Mouse (Mus musculus) left cerebral cortex, postnatal 36 days (tissue): ENCODE measurements at regions not wholly inside any gene's neighbourhood (a gene's known extent, or its start where the extent isn't known, plus 50 kb on each side); places are given as distances from the start of the nearest gene placed in this dataset.
"Not testable (repeated sequence)": the region's sequence is repeated elsewhere in the genome, so short reads cannot be mapped to it uniquely, and the experiment has no call there.

Experiments
- DNase-seq, 2 experiments: peaks; one replicate each; pipeline ENCODE4 v3.0.0; 2021 to 2022; ENCODE audit warnings: low spot score in 2 of 2, mixed read lengths in 1 of 2
- intact Hi-C: fragments of 180-260 bp; cut with DNase I; formaldehyde crosslinking; loops from one replicate; pipeline ENCODE4 v1.15.1; 2025

DNA sequence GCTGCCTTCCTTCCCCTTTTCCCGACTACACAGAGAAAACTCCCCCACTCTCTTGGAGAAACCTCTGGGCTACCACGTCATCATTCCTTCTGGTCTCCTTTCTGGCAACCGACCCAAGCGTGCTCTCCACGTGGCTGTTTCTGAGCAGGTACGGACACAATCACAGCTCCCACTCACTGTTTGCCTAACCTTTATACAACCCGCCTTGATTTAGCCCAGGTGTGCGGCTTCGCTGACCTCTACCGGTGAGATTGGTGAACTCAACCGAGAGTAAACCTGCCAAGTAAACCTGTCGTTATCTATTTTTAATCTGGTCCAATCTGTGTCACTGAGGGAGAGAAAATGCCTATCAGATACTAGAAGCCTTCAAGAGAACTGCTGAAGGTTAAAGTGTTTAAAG lies 142.7 kb upstream of the Gnai1 start:
- DNase-seq = no peak
- intact Hi-C loops = no loop called here

DNA sequence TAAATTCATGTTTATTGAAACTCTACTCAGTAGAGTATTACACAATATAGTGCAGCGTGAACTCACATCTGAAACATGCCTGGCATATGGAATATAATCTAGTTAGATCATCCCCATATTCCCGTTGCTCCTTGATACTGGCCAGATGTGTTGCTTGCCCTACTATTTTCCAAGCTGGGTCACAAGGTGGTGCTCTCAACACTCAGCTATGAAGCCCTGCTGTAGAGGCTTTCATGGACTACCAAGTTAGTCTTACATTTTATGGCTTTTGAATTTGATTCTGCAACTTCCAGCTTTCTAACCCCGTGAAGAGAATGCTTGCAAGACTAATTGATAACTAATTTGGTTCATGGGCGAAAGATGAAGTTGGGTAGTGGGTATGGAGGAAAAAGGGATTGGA lies 134.2 kb upstream of the Gnai1 start:
- no peak for DNase-seq
- intact Hi-C loops = no loop called here

DNA sequence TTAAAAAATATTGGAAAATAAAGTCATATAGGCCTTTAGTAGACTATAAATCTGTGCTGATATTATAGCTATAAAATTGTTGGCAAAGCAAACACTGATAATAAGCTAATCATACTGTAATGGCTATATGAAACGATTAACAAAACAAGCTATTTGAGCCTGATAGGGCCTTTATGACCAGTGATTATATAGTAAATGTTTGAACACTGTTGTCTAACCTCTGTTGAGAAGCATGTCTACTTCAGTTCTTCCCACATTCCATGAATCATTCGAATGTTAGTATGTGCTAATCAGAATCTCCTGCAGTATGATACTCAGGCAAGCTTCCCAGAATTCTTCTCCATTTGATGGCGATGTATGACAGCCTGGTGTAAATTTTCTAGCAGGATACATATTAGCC lies 129.6 kb upstream of the Gnai1 start:
- intact Hi-C loops = no loop called here
- no peak for DNase-seq

DNA sequence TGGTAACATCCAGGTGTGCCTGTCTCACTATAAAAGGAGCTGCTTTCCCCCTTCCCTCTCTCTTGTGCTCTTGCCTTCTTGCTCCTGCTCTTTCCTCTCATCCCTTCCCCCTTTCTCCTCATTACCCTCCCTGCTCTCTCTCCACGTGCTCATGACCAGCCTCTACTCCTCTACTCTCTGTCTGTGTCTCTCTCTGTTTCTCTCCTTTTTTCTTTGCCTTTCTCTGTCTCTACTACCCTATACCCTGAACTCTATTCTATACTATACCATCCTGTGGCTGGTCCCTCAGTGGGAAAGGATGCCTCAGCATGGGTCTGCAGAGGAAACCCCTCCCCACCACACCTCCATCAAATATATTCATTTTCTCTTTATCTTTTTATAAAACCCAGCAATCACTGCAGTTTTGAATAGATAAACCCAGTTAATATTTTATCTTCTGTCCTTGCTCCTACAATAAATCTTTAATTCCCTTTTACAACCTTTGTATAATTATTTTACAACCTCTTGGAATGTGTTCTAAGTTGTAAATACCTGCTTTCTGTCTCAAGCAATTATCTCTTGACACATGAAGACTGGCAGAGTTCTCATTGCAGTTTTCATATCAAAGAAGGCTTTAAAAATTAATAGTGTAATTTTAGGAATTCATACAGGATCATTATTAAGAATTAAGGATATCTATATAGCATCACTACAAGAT lies 127.1 kb upstream of the Gnai1 start:
- intact Hi-C loops = no loop called here
- no peak for DNase-seq

DNA sequence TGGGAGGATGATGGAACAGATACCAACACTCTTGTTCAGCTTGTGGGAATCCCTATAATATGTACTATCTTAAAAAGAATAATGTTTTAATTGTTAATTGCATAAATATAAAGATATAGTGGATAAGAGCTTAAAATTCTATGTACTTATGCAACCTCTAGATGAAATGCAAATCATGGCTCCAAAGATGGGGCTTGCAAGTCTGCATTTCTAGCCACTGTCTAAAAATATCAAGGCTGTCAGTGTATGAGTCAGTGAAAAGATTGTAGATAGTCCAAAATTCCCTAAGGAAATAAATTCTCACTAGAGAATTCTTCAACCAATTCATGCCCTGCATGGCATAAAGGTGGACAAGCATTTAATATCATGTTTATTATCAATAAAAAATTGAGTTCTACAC lies 124.2 kb upstream of the Gnai1 start:
- DNase-seq = no peak
- intact Hi-C loops = no loop called here

DNA sequence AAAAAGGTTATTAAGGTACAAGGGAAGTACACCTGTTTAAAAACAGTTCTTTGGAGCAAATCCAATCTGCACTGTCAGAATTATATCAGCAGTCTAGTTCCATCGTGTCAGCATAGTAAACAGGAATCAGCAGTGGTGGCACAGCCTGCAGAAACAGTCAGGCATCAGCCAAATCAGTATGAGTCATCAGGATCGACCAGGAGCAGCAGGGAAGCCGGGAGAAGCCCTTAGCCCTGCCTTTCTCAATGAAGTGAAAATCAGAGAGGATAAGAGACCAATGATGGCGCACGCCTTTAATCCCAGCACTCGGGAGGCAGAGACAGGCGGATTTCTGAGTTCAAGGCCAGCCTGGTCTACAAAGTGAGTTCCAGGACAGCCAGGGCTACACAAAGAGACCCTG lies 118.3 kb upstream of the Gnai1 start:
- no peak for DNase-seq
- intact Hi-C loops = no loop called here

DNA sequence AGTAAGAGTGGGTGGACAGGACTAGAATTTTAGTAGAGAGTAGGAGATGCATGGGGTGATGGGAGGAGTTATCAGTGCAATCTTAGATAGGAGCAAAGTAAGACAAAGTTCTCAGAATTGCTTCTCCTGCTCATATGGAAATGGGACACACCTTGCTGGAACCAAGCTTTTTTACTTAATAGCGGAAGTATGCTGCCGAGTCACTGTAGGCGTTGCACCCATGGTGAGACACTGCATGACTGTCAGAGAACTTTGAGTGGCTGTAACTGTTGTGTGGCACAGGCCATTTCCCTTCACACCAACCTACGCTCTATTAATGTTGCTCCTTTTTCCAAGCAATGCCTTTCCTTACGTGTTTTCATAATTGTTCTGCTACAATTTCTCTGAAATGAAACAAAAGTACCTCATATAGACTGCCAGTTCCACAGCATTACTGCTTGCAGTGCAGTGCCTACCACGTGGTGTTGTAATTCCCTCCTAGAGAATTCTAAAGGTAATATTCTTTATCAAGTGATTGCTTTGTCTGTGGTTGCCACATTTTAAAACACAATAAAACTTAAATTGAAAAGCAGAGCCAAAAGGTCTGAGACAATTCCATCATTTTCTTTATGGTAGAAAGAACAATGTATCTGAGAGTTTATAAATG lies 117.3 kb upstream of the Gnai1 start:
- intact Hi-C loops = no loop called here
- no peak for DNase-seq

DNA sequence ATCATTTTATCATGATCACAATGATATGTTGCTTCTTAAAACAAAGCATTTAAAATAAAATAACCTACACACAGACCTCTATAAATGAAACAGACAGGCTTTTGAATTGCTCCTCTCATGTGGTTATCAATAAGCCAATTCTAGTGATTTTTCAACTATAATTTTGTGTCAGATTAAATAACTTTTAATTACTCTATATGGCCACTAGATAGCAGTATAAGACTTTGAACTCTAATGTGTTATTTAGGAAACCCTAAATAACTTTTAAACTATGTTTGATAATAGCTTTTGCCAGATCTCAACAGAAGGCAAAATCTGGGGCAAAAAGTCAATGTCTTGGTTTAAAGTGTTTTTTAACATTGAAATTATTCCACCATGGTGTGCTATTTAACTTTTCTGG lies 112.0 kb upstream of the Gnai1 start:
- no peak for DNase-seq
- intact Hi-C loops = no loop called here

DNA sequence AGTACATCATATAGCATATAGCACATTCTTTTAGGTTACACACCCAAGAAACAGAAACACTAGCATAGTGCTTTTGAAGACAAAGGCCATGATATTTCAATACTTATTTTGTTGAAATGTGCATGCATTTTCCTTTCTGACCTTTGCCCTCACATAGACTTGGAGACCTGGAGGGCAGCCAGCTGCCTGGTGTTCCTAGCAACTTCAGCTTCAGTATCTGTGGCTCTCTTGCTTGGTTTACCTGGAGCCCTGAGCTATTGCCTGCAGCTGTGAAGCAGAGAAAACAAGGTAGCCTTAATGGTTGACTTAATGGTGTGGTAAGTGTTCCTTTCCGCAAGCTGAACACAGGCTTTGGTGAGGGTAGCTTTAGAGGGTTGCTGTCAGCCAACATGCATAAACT lies 97.6 kb upstream of the Gnai1 start:
- intact Hi-C loops = no loop called here
- no peak for DNase-seq

DNA sequence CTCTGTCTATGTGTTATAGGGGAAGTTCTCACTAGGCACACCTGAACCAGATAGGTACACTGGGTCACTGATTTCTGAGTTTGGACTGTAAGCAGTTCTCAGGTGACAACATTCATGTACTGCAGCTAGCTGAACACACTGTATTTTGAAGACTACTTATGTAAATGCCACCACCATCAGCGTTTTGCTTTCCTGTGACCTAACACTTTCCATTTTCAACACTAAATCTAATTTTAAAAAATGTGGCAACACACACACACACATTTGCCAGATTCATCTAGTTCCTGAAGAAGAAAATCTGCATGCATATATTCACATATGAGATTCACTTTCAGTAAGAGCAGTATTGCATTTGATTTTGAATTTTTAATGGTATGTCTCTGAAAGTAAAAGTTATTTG lies 96.0 kb upstream of the Gnai1 start:
- no peak for DNase-seq
- intact Hi-C loops = no loop called here

DNA sequence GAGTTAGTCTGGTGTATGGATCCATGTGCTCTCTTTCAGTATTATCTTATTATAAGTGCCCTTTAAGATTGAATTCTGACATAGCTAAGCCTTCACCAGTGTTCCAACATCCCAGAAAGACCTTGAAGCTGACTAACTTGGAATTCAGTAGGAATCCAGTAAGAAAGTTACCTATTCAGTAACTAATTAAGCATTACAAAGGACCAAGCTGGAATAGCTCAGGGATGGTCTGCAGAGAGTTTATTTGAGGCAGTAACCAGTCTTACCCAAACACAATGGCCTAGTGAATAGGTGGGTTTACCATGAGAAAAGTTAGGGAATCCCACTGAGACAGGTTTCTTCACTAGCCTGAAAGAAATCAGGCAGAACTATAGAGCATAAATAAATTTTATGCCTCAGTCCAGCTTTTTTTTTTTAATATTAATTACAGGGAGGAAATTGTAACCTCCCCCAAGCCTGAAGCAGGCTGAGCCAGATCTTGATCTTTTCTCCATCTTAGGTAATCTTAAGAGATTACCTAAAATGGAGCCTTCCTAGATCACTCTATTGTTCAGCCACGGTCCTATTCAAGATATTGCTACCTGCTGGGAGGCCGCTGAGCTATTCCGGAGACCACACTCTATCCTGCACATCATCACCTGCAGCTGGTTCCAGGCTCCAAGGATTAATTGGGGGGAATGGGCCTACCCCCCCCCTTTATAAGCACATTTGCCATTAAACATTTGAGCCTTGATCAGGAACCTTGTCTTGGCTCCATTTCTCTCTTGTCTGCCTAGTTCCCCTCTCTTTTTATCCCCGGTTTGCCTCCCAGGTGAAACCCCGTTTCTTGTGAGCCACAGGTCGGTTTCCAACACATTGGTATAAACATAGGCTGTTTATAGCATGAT lies 93.0 kb upstream of the Gnai1 start:
- DNase-seq, intact Hi-C loops: not testable (repeated sequence)

DNA sequence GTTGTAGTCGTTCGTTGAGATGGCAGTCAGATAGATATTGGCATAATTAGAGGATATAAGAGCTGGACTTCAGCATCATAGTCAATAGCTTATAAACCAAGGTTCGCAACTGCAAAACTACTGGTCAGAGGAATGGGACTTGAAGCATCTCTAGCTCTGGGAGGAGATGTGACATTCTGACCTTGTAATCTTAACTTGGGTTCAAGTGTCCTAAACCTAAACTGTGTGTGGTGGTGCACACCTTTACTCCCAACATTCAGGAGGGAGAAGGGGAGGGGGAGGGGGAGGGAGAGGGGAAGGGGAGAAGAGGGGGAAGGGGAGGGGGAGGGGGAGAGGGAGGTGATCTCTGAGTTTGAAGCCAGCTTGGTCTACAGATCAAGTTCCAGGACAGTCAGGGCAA lies 89.1 kb upstream of the Gnai1 start:
- intact Hi-C loops = loop anchor here (5.0 to 10.0 kb wide), 2 partner anchors 427 to 634 kb away; no protein-coding TSS in a partner anchor

DNA sequence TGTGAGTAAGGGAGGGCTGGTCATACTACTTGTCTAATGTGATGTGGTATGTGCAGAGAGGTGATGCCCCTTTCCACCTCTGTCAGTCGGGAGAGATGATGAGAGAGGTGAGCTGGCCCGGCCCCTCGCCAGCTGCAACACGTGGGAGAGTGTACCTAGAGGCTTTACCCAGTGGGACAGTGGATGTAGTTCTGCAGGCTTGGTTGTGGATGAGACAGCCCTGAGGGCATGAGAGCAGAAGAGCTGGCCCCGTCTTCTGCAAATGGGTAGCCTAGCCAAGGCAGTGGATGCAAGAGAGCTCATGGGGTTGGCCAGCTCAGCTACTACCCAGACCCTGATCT lies 88.1 kb upstream of the Gnai1 start:
- DNase-seq = no peak
- intact Hi-C loops = loop anchor here (5.0 to 10.0 kb wide), 2 partner anchors 426 to 633 kb away; no protein-coding TSS in a partner anchor

More for the DNA sequence above, 89.1 kb upstream of the Gnai1 start:
- no peak for DNase-seq

DNA sequence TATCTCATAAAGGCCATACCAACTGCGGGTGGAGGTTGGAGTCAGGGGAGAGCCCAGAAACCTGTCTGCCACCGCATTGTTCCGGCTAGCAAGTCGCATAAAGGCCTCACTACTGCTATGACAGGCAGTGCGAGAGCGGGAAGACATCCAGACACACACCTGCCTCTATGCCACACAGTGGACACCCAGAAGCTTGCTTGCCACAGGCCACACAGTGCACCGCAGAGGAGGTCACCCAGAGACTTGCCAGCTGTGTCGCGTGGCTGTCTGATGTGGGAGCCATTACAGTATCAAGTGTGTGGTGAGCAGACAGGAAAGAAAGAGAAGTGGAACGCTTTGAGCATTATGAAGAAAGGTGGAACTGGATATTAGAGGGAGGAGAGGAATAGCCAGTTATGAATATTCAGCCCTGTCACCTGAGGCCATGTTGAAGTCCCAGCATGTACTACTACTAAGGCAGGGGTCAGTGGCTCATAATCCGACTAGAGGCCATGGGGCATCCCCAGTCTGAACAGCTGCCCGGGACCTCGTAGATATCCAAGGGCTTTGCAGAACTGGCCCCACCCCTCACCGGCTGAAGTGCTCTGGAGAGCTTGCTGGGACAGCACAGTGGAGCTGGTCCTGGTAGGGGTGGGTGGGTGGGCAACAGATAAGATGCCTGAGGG lies 87.6 kb upstream of the Gnai1 start:
- no peak for DNase-seq
- intact Hi-C loops = loop anchor here (5.0 to 10.0 kb wide), 2 partner anchors 425 to 633 kb away; no protein-coding TSS in a partner anchor

DNA sequence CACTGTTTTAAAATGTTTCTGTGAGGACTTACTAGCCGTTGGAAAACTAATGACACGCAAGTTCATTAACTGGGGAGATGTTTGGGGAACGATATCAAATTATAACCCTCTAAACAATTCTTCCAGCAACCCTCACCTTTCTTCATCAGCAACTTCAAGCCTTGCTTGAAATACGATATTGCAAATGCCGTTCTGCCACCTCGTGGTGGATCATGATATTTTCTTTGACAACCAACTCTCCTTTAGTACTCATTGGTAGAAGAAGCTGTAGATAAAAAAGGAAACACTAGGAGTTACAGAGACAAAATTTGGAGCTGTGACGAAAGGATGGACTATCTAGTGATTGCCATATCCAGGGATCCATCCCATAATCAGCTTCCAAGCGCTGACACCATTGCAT lies 85.8 kb upstream of the Gnai1 start:
- peak; percentile 26 to 69 for DNase-seq
- intact Hi-C loops = loop anchor here (1.0 to 10.0 kb wide), 3 partner anchors 358 to 631 kb away; no protein-coding TSS in a partner anchor

DNA sequence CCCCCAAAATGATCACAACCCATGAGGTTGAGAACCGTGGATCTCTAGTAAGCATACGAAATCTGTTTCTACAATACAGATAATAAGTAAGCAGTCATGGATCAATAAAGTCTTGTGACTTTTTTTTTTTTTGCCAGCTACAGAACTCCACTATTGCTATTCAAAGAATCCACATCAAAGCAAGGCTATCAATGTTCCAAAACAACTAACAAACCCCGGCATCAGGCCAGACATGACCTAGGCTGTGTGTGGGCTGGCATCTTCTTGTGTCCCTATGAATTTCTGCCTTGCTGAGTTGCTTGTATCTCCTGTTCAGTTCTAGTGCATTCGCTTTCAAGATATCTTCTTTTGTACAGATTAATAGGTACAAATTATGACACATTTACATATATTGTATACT lies 79.8 kb upstream of the Gnai1 start:
- intact Hi-C loops = loop anchor here (5.0 to 10.0 kb wide), 2 partner anchors 83 to 625 kb away; no protein-coding TSS in a partner anchor
- no peak for DNase-seq

DNA sequence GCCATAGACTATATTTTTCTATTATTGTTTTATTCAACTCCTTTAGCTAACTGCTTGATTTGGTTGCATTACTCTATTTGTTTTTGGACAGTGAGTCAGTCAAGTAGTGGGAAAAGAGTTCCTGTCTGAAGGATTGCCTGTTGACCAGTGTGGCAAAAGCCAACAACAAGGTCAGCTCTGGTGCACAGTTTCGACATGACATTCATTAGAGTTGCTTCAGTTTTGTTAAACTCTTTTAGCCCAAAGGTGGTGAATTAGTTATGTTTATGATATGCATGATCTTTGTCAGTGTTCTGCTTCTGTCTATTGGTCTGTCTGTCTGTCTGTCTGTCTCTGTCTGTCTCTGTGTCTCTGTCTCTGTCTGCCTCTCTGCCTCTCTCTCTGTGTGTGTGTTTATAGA lies 79.1 kb upstream of the Gnai1 start:
- intact Hi-C loops = loop anchor here (5.0 kb wide), 1 partner anchor 82 kb away; no protein-coding TSS in a partner anchor
- no peak for DNase-seq

DNA sequence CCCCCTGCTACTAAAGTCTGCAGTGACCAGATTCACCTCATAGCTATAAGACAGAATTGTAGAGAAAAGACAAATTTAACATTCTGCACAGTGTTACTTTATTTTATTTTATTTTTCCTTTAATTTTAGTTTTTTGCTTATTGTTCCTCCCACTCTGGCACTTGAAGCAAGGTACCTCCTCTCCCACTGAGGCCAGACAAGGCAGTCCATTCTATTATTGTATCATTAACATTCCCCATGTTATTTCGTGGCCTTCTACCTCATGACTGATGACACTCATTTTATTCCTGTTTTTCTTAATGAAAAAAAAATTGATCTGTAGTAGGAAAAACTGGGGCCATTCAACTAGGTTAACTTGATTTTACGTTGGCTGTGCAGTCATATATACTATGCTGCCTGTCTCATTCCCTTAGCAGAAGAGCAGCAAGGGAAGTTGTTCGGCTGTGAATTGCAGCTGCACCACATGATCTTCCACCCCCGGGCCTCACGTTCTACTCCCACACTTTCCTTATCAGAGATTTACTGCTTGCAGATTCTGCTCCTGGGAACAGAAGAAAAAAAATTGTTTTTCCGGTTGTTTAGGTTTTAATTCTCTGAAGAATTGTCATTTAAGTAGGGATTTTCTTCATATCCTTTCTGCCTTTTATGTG lies 76.1 kb upstream of the Gnai1 start:
- intact Hi-C loops = loop anchor here (5.0 kb wide), 1 partner anchor 79 kb away; no protein-coding TSS in a partner anchor
- peak in 1 of 2 experiments; percentile 12 for DNase-seq

DNA sequence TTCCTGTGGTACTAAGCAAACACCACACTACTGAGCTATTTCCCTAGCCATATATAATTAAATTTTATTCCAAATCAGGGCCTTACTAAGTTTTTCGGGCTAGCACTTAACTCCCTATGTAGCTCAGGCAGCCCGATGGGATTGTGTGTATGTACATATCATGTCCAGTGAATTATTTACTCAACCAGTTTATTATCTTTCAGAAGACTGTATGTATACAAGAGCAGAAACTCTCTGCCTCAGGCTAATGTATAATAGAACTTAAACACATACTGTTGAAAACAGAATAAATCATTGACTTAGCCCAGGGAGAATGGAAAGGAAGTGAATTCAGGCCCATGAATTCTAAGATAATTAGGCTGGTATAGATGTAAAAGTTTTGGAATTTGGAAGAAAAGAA lies 74.1 kb upstream of the Gnai1 start:
- no peak for DNase-seq
- intact Hi-C loops = no loop called here
